Mouse (Mus musculus) heart, embryonic 13.5 days (tissue): ENCODE data around the gene Prss30. TPM values are rescaled to one million over a fixed set of nuclear protein-coding genes. Genes with fewer than 3 reads are reported as not detected.
A peak's percentile ranks its signal among the peaks of the same experiment; 100 is the strongest.

Experiments used
- ATAC-seq: fragments of 200-750 bp; cut with Nextera tagmentation; 2 replicates; pipeline ENCODE4 v1.8.0; 2017; ENCODE audit warnings: moderate TSS enrichment; ENCODE audit not compliant: insufficient number of reproducible peaks, low FRiP score, low TSS enrichment; ENCODE audit errors: extremely low read depth
- H3K27ac ChIP-seq: fragments of 300-500 bp; sonication (generic); replicated peaks from 2 replicates; pipeline ENCODE4 v1.5.1; 2015; ENCODE audit warnings: moderate library complexity, mild to moderate bottlenecking, inconsistent platforms
- H3K27me3 ChIP-seq: fragments of 300-500 bp; sonication (generic); replicated peaks from 2 replicates; pipeline ENCODE4 v1.6.1; 2015; ENCODE audit warnings: mild to moderate bottlenecking, inconsistent platforms
- H3K36me3 ChIP-seq: fragments of 300-500 bp; sonication (generic); 2 replicates; pipeline ENCODE4 v1.6.1; 2015; ENCODE audit warnings: mild to moderate bottlenecking, inconsistent platforms
- H3K4me1 ChIP-seq: fragments of 300-500 bp; sonication (generic); 2 replicates; pipeline ENCODE4 v1.6.1; 2015; ENCODE audit warnings: inconsistent platforms
- H3K4me2 ChIP-seq: fragments of 300-500 bp; sonication (generic); 2 replicates; pipeline ENCODE4 v1.6.1; 2015; ENCODE audit warnings: inconsistent platforms, mild to moderate bottlenecking, moderate library complexity
- H3K4me3 ChIP-seq: fragments of 300-500 bp; sonication (generic); 2 replicates; pipeline ENCODE4 v1.5.1; 2015; ENCODE audit warnings: moderate library complexity, mild to moderate bottlenecking, inconsistent platforms
- H3K9ac ChIP-seq: fragments of 300-500 bp; sonication (generic); 2 replicates; pipeline ENCODE4 v1.6.1; 2015; ENCODE audit warnings: inconsistent platforms, mild to moderate bottlenecking, moderate library complexity
- H3K9me3 ChIP-seq: fragments of 300-500 bp; sonication (generic); 2 replicates; pipeline ENCODE4 v1.6.1; 2016; ENCODE audit warnings: inconsistent platforms
- WGBS: fragments of 180-500 bp; shearing (Covaris S2); methylation state at CpG from one replicate; pipeline ENCODE4 v1.1.7; 2015; ENCODE audit warnings: mixed read lengths; 5-methylcytosine and 5-hydroxymethylcytosine counted together
- polyA plus RNA-seq: library from polyadenylated mRNA; unstranded; fragments of >200 nt; fragmentation: Nextera tagmentation; extraction: Ambion mirVana; gene quantifications from 2 replicates; pipeline ENCODE4 v1.2.1, GENCODE M21; 2015

Gene Prss30
- polyA plus RNA-seq, 1 experiment from 2014 or later, result not detected

DNA sequence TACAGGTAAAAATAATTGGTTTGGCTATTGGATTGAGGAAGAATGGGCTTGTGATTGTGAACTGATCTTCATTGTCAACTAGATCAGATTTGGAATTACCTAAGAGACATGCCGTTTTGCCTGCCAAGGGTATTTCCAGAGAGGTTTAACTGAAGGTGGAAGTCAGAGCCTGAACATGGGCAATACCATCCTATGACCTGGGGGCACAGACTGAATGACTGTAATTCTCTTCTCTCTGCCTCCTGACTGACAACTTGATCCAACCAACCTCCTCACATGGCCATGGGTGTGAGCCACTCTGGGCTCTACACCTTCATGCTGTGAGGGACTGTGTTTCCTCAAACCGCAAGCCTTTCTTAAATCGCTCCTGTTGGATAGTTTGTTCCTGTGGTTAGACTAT lies 24.7 kb upstream of the Prss30 start:
- Histone ChIP-seq H3K4me1 (peaks cover 10% of the 10 kb centered on the region), H3K36me3 (no peaks in the 10 kb centered on the region), H3K4me3 (no peak overlapping the region), H3K9ac (no peak overlapping the region), H3K4me2 (no peak overlapping the region), H3K27ac (no peak overlapping the region), H3K27me3 (peaks cover 15% of the 10 kb centered on the region; the same call in 1 of the 2 replicates), H3K9me3 (no peaks in the 10 kb centered on the region; the same call in 1 of the 2 replicates)
- 82% methylated on average over 3 of the region's 3 CpGs for WGBS
- no peak for ATAC-seq

DNA sequence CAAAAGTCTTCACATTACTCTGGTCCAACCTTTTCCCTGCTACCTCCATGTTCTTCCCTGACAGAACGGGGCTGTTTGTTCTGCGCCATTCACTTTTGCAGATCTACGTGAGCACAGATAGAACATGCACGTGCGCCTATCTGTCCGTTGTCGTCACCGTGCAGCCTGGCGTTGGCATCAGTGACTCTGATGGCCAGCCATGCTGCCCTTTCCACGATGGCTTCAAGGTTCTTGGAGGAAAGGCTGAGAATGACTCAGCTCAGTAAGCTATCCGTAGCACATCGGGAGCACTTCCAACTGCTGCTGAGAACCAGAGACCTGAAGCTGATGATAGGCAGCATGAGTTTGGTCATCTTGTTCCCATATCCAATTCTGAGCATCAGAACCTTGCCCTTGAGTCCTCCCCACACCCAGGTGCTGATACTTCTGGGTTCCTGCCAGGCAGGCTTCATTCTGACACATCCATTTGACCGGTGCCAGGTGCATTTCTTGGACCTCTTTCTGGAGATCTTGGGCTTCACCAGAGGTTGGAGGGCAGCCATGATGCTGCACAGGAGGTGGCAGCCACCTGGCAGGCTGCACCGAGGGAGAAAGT lies 23.8 kb upstream of the Prss30 start:
- Histone ChIP-seq H3K27me3 (peaks cover 11% of the 10 kb centered on the region; the same call in 1 of the 2 replicates), H3K9me3 (no peaks in the 10 kb centered on the region; the same call in 1 of the 2 replicates), H3K36me3 (no peaks in the 10 kb centered on the region), H3K4me1 (peaks cover 17% of the 10 kb centered on the region), H3K9ac (no peak overlapping the region), H3K4me3 (no peak overlapping the region), H3K27ac (no peak overlapping the region), H3K4me2 (no peak overlapping the region)
- 81% methylated on average over 14 of the region's 14 CpGs for WGBS
- no peak for ATAC-seq

DNA sequence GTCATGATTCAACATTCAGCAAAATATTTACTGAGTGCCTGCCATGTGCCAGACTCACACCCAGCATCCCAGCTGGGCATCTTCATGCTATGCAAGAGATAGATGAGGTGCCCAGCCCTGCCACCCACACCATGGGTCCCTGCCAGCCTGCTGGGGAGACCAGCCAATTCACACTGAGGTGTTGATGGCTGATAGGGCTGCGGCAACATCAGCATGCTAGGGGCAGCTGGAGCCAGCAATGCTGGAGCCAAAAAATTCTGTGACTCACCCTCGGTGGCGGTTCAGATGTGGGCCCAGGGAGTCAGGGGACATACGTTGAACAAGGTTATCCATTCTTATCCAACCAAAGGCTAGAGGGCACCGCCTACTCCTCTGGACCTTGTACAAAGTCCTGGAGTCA lies 20.0 kb upstream of the Prss30 start:
- peak overlapping the region; percentile 37; the same call in 1 of the 2 replicates for H3K27ac ChIP-seq
- H3K4me1 ChIP-seq, result peaks cover 17% of the 10 kb centered on the region
- no peaks in the 10 kb centered on the region for H3K36me3 ChIP-seq
- no peak overlapping the region for H3K4me3 ChIP-seq
- H3K9ac ChIP-seq, result no peak overlapping the region
- no peaks in the 10 kb centered on the region for H3K9me3 ChIP-seq
- H3K4me2 ChIP-seq, result no peak overlapping the region
- H3K27me3 ChIP-seq, result peaks cover 30% of the 10 kb centered on the region
- no peak; the same call in 1 of the 2 replicates for ATAC-seq
- WGBS, result 18% methylated on average over 5 of the region's 5 CpGs

DNA sequence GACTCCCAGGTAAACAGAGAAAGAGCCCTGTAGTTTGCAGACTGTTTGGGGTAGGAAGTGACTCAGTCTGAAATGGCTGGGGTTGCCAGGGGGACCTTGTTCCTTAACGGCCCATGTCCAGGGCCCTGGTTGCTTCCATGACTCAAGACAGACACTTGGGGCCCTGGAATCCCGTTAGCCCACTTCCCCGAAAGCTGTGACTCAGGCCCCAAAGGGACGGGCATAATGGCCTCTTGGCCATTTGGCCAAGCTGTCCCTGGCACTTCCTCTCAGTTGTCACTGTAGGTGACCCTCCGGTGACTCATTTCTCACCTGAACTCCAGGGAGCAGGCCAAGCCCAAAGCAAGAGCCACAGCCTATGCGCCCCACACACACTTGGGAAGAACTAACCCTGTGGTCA lies 18.0 kb upstream of the Prss30 start:
- H3K4me2 ChIP-seq, result no peak overlapping the region
- no peak for ATAC-seq

DNA sequence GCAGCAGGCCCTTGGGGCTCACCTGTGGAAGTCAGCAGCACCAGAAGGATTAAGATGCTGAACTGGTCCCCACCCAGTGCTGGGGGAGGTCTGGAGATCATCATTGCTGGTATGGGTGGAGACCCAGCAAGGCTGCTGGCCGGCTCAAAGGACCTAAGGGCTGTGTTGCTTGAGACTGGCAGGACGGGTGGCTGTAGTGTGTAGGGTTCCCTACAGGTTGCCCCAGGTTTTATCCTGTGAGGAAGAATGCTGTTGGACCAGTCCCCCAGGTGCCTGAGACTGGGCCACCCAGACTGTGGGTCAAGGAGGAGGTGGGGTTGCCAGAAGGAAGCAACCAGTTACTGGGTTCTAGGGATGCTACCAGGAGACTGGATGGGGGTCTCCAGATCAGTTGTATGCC lies 17.5 kb upstream of the Prss30 start, which contains the start of gene Prss22:
Gene Prss22, minus strand, starts transcription at position 200 of the 400 bp plus-strand sequence.
- Histone ChIP-seq H3K9ac (no peak within 1 kb of the TSS), H3K27me3 (peaks cover 48% of the 10 kb centered on the region), H3K36me3 (no peaks in the 10 kb centered on the region), H3K4me2 (no peak within 1 kb of the TSS), H3K4me3 (no peak within 1 kb of the TSS), H3K27ac (no peak within 1 kb of the TSS), H3K4me1 (peaks cover 25% of the 10 kb centered on the region), H3K9me3 (no peaks in the 10 kb centered on the region)
- 47% methylated on average over 2 of the region's 2 CpGs for WGBS
- no peak for ATAC-seq

More for the DNA sequence above, 18.0 kb upstream of the Prss30 start:
- H3K9ac ChIP-seq, result no peak overlapping the region
- H3K4me1 ChIP-seq, result peaks cover 21% of the 10 kb centered on the region
- peaks cover 48% of the 10 kb centered on the region for H3K27me3 ChIP-seq
- WGBS, result 47% methylated on average over 6 of the region's 6 CpGs
- no peaks in the 10 kb centered on the region for H3K9me3 ChIP-seq
- no peaks in the 10 kb centered on the region for H3K36me3 ChIP-seq
- no peak overlapping the region for H3K27ac ChIP-seq
- no peak overlapping the region for H3K4me3 ChIP-seq

DNA sequence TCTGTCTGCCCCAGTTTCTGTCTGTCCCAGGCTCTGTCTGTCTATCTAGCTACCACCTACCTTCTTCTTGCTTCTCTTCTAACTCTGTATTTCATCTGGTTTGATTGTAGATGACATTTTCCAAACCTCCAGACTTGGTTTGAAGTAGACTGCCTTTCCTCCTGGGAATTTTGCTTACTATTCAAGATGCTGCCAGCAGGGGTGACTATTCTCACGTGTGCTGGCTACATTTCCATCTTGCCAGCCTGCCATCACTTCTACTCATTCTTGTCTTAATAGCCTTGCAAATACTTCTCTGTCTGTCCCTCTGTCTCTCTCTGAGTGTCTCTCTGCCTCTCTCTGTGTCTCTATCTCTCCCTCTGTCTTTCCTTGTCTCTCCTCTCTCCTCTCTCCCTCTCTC lies 15.1 kb upstream of the Prss30 start:
- Histone ChIP-seq H3K36me3 (no peaks in the 10 kb centered on the region), H3K9me3 (no peaks in the 10 kb centered on the region), H3K4me2 (no peak overlapping the region), H3K27me3 (peaks cover 48% of the 10 kb centered on the region), H3K9ac (no peak overlapping the region), H3K4me3 (no peak overlapping the region), H3K27ac (no peak overlapping the region), H3K4me1 (peaks cover 19% of the 10 kb centered on the region)
- no peak for ATAC-seq
- 39% methylated on average over 1 of the region's 1 CpGs for WGBS

DNA sequence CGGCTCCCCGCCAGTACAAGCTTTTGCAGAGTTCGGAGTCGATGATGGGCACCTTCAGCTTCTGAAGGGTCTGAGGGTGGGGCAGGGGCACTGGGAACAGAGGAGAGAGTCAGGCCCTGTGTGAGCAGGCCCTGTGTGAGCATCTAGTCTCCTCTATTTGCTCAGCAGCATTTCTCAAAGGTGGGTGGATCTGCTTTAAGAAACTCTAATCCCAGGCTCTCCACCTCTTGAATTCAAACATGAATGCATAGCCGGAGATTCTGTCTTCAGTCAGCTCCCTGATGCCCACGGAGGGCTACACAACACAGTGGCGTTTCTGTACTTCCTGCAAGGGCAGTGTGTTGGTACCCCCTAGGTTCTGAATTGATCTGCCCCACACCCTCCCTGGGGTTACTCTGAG lies 14.3 kb upstream of the Prss30 start:
- ATAC-seq, result no peak
- no peak overlapping the region for H3K27ac ChIP-seq
- H3K4me1 ChIP-seq, result peaks cover 11% of the 10 kb centered on the region
- H3K9ac ChIP-seq, result no peak overlapping the region
- H3K27me3 ChIP-seq, result peaks cover 53% of the 10 kb centered on the region
- no peaks in the 10 kb centered on the region for H3K36me3 ChIP-seq
- H3K4me3 ChIP-seq, result no peak overlapping the region
- 64% methylated on average over 7 of the region's 7 CpGs for WGBS
- no peaks in the 10 kb centered on the region for H3K9me3 ChIP-seq
- H3K4me2 ChIP-seq, result no peak overlapping the region

DNA sequence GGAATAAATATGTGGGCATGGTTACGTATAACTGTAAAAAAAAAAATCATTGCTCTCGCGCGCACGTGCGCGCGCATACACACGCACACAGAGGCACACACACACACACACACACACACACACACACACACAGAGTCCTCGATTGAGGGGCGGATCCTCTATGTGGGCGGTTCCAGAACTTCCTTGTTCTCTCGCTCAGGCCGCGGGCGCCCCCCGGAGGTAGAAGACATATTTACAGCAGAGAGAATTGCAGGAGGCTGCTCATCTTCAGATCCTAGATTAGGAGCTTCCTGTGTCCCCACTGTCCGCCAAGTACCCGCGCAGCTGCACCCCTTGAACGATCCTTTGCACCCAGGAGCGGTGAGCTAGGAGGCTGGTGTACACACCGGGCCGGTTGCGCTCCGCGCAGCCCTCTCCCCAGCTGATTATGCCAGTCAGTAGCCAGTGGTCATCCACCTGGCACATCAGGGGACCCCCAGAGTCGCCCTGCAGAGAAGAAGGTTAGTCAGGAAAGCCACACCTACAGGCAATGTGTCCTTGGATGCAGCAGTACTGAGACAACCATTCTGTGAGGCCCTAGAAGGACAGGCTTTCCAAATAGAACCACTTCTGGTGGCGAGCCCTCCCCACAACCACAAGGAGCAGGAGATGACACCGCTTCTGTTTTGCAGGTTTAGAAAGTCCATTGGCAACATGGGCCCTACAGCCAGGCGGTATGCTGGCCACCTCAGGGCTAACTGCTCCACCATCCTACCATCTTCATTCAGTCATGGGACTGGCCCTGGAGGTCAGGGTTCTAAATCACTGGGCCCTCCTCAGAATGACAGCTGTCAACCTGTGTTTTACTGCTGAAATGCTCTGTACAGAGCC lies 13.4 kb upstream of the Prss30 start:
- peak; percentile 13; the same call in 1 of the 2 replicates for ATAC-seq
- no peaks in the 10 kb centered on the region for H3K9me3 ChIP-seq
- no peak overlapping the region for H3K27ac ChIP-seq
- H3K27me3 ChIP-seq, result peaks cover 53% of the 10 kb centered on the region
- H3K4me3 ChIP-seq, result peak overlapping the region; percentile 24
- H3K4me1 ChIP-seq, result peaks cover 8% of the 10 kb centered on the region
- H3K4me2 ChIP-seq, result peak overlapping the region; percentile 65
- H3K9ac ChIP-seq, result peak overlapping the region; percentile 51
- H3K36me3 ChIP-seq, result no peaks in the 10 kb centered on the region
- 11% methylated on average over 31 of the region's 31 CpGs for WGBS

DNA sequence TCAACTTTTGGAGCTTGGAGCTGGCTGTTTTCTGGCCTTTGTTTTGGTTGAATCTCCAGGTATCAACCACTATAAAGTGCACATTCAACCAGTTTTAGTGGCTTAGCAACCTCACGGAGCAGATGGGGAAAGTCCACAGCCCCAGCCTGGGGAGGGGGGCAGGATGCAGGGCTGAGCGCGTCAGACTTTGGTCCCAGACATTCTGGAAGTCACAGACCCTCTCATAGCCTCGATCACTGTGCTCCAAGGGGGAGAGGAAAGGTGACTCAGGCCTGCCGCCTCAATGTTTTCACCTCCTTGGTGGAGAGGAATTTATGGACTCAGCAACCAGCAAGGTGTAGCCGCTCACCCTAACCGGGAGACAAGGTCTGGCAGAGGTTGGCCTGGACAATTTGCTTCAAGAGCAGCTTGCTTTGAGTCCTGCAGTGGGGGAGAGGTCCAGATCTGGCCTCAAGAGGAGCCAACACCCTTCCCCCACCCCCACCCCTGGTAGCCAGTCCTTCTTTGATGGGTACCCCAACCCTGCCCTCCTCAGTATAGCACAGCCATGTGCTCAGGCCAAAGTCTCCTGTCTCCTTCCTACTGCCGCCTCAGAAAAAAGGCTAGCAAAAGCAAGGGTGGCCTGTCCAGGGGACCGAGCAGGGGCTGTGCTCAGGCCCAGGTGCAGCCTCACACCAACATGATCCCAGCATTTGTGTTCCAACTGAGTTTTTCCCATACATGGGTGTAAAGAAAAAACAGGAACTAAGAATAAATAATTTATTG lies 12.6 kb upstream of the Prss30 start:
- Histone ChIP-seq H3K4me2 (peak overlapping the region; percentile 65), H3K4me1 (peaks cover 8% of the 10 kb centered on the region), H3K9me3 (no peaks in the 10 kb centered on the region), H3K27ac (no peak overlapping the region), H3K9ac (peak overlapping the region; percentile 50; the same call in 1 of the 2 replicates), H3K27me3 (peaks cover 53% of the 10 kb centered on the region), H3K4me3 (peak overlapping the region; percentile 24), H3K36me3 (no peaks in the 10 kb centered on the region)
- WGBS, result 61% methylated on average over 9 of the region's 9 CpGs
- ATAC-seq, result no peak

DNA sequence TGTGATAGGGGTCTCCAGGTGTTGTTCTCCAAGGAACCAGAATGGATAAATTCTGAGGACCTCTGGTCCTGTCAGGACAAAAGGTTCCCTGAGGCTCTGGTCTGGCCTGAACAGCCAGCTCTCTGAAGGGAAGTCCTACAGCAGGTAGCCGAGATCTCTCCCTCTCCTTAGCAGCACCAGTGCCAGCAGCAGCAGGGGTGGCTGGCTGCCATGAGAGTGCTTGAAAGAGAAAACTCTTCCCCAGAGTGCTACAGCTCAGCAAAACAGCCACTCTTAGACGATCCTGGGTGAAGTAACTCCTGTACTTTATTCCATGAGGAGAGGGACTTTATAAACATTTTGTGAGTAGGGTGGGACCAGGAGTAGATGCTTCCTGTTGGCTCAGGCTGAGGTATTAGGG lies 9.4 kb upstream of the Prss30 start:
- Histone ChIP-seq H3K9me3 (no peaks in the 10 kb centered on the region), H3K9ac (no peak overlapping the region), H3K27me3 (peaks cover 39% of the 10 kb centered on the region), H3K36me3 (no peaks in the 10 kb centered on the region), H3K4me3 (no peak overlapping the region), H3K4me1 (peaks cover 8% of the 10 kb centered on the region), H3K27ac (no peak overlapping the region), H3K4me2 (no peak overlapping the region)
- WGBS, result 37% methylated on average over 2 of the region's 2 CpGs
- no peak for ATAC-seq

DNA sequence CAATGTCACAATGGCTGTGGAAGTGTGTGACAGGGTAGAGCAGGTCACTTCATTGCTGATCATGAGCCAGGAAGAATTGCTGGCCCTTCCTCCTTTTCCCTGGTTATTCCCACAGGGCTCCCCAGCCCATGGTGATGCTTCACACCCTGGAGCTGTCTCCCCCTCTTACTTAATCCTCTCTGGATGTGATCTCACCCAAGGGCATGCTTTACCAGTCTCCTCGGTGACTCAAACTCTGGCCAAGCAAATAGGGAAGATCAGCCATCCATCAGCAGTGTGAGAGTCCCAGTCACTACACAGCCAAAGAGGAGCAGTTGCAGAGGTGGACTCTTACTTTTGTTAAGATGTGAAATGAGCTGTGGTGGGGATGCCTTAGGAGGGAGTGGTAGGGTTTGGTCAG lies 4.6 kb upstream of the Prss30 start:
- WGBS, result 71% methylated on average over 1 of the region's 1 CpGs
- H3K9ac ChIP-seq, result no peak overlapping the region
- no peaks in the 10 kb centered on the region for H3K9me3 ChIP-seq
- H3K4me2 ChIP-seq, result no peak overlapping the region
- H3K36me3 ChIP-seq, result no peaks in the 10 kb centered on the region
- no peak for ATAC-seq
- no peak overlapping the region for H3K27ac ChIP-seq
- no peaks in the 10 kb centered on the region for H3K4me1 ChIP-seq
- H3K4me3 ChIP-seq, result no peak overlapping the region
- peaks cover 25% of the 10 kb centered on the region for H3K27me3 ChIP-seq
